Comparison of ENCODE assay signal across 9 mouse cellular contexts in the genomic region with DNA sequence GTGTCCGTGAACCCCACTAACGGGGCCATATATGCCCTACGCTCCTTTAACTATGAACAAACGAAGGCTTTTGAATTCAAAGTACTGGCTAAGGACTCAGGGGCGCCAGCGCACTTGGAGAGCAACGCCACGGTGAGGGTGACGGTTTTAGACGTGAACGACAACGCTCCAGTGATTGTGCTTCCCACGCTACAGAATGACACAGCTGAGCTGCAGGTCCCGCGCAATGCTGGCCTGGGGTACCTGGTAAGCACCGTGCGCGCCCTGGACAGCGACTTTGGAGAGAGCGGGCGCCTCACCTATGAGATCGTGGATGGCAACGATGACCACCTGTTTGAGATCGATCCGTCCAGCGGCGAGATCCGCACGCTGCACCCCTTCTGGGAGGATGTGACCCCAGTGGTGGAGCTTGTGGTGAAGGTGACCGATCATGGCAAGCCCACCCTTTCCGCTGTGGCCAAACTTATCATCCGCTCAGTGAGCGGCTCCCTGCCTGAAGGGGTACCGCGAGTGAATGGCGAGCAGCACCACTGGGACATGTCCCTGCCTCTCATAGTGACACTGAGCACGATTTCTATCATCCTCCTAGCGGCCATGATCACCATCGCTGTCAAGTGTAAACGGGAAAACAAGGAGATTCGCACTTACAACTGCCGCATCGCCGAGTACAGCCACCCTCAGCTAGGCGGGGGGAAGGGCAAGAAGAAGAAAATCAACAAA. TPM values are rescaled to one million over a fixed set of nuclear protein-coding genes. Genes with fewer than 3 reads are reported as not detected.
DNase-seq lines count a peak whose midpoint lies in the region; ATAC-seq and TF ChIP-seq lines count a peak whose summit lies in the region.
"Had no signal": no experiment of that assay in that cellular context is flagged by ENCODE, and none has a peak within 500 bp of the region (broad histone marks: within the 10 kb centered on the region; RNA-seq: fewer than 3 reads in every experiment).

No protein-coding gene starts in this region.

- 0 out of 2 replicates have a peak overlapping the region, but pooled peaks have one; percentile 24 for H3K9ac ChIP-seq in limb, embryonic 12.5 days (replicated peaks)
- peak overlapping the region; percentile 40; the same call in 1 of the 2 replicates for H3K9ac ChIP-seq in neural tube, embryonic 12.5 days

- peaks cover 36% of the 10 kb centered on the region for H3K4me1 ChIP-seq in limb, embryonic 12.5 days (replicated peaks)
- H3K4me1 ChIP-seq in neural tube, embryonic 12.5 days = peaks cover 10% of the 10 kb centered on the region

- peak overlapping the region; percentile 85 for H3K4me2 ChIP-seq in limb, embryonic 12.5 days
- H3K4me2 ChIP-seq in neural tube, embryonic 12.5 days (replicated peaks) = peak overlapping the region; percentile 96

- no peak for TF ChIP-seq POLR2A in brain, embryonic 14.5 days (IDR thresholded peaks at IDR 0.05; ENCODE audit: borderline replicate concordance, extremely low read depth, insufficient read depth, insufficient read length, poor library complexity, severe bottlenecking)

- H3K4me3 ChIP-seq in limb, embryonic 12.5 days (replicated peaks) = peak overlapping the region; percentile 57
- H3K4me3 ChIP-seq in neural tube, embryonic 12.5 days = peak overlapping the region; percentile 59
- H3K4me3 ChIP-seq: myocyte had no signal

- peaks cover 51% of the 10 kb centered on the region for H3K27me3 ChIP-seq in limb, embryonic 12.5 days
- peaks cover 21% of the 10 kb centered on the region for H3K27me3 ChIP-seq in neural tube, embryonic 12.5 days (replicated peaks)

- WGBS in limb, embryonic 12.5 days = 5% methylated on average over 45 of the region's 45 CpGs
- WGBS in neural tube, embryonic 12.5 days = 5% methylated on average over 45 of the region's 45 CpGs

- DNase-seq in adrenal gland, adult (ENCODE audit: inconsistent age in 2 of 2, low spot score in 1 of 2) = peak; percentile 8 to 43
- no peak for DNase-seq in adrenal gland, adult 8-10 months
- DNase-seq in brain, embryonic 14.5 days (ENCODE audit: low read depth) = peak; percentile 71
- DNase-seq in frontal cortex, postnatal 14 days (ENCODE audit: low spot score in 2 of 2) = peak; percentile 30 to 34
- DNase-seq in kidney, adult 18-20 months = peak; percentile 30
- no peak for DNase-seq in natural killer cell, adult 2 months (ENCODE audit: low spot score in 2 of 2)

- peak; percentile 48; the same call in 1 of the 2 replicates for TF ChIP-seq CTCF in brain, embryonic 14.5 days (IDR thresholded peaks at IDR 0.05; ENCODE audit: borderline replicate concordance, extremely low read depth, insufficient read depth, insufficient read length)

- ATAC-seq in limb, embryonic 12.5 days (ENCODE audit: insufficient number of reproducible peaks, insufficient read depth, low FRiP score, low TSS enrichment, low read depth) = no peak
- ATAC-seq in neural tube, embryonic 12.5 days (ENCODE audit: low FRiP score, low read depth) = no peak

- no peak overlapping the region for H3K27ac ChIP-seq in limb, embryonic 12.5 days
- H3K27ac ChIP-seq in neural tube, embryonic 12.5 days = no peak overlapping the region

- no peaks in the 10 kb centered on the region for H3K36me3 ChIP-seq in limb, embryonic 12.5 days
- H3K36me3 ChIP-seq in neural tube, embryonic 12.5 days = no peaks in the 10 kb centered on the region

- no peaks in the 10 kb centered on the region for H3K9me3 ChIP-seq in limb, embryonic 12.5 days
- H3K9me3 ChIP-seq in neural tube, embryonic 12.5 days = no peaks in the 10 kb centered on the region

RNA-seq across cellular contexts. Expression of gene Pcdh17, which starts 4.5 kb away (rescaled TPM):
- total RNA-seq in adrenal gland, adult 8-10 months (2022) = 1 to 10 TPM; 3.8 to 7.7 (median 4.9) TPM
- polyA plus RNA-seq in brain, embryonic 14.5 days (2012; rRNA removed) = 10.1 and 20.3 TPM in 2 replicates
- 6.7 and 7.2 TPM in 2 replicates for polyA plus RNA-seq in limb, embryonic 12.5 days (2016; fragmentation: Nextera tagmentation; extraction: Ambion mirVana)
- polyA plus RNA-seq in neural tube, embryonic 12.5 days (2016; fragmentation: Nextera tagmentation; extraction: Ambion mirVana) = 13.0 and 13.2 TPM in 2 replicates

Comparison
In these comparisons a context has a peak if more than half of its experiments do, and no peak if none do; other contexts are left out.
1. DNase-seq: peak in adrenal gland, adult (2 of 2), brain, embryonic 14.5 days (single experiment), frontal cortex, postnatal 14 days (2 of 2) and kidney, adult 18-20 months (single experiment); none in adrenal gland, adult 8-10 months (single experiment) and natural killer cell, adult 2 months (0 of 2).